Mouse (Mus musculus): ENCODE measurements at regions not wholly inside any gene's neighbourhood (a gene's known extent, or its start where the extent isn't known, plus 50 kb on each side); places are given as distances from the start of the nearest gene placed in this dataset.
"Not testable (repeated sequence)": the region's sequence is repeated elsewhere in the genome, so short reads cannot be mapped to it uniquely, and the experiment has no call there.

GRCm38 (mm10) chr7:96017112-96017884, 153.7 kb upstream of the Tenm4 start:
- no peak overlapping the region for H3K27ac ChIP-seq (ENCODE audit: low read depth, low read length)
- no peak overlapping the region for H3K9ac ChIP-seq (ENCODE audit: low read length)
- no peak for ATAC-seq (replicated peaks; ENCODE audit: low FRiP score)
- no peak for DNase-seq (ENCODE audit: low spot score)
- no peaks in the 10 kb centered on the region for H3K9me3 ChIP-seq (ENCODE audit: control insufficient read depth, low read length)
- no peak overlapping the region for H3K4me2 ChIP-seq (ENCODE audit: low read depth, low read length, severe bottlenecking)
- WGBS: 90% methylated on average over 6 of the region's 6 CpGs
- H3K27me3 ChIP-seq (ENCODE audit: control insufficient read depth, insufficient read depth, low read length): no peaks in the 10 kb centered on the region
- H3K4me3 ChIP-seq (ENCODE audit: low read depth, low read length): no peak overlapping the region
- no peaks in the 10 kb centered on the region for H3K36me3 ChIP-seq (ENCODE audit: control insufficient read depth, insufficient read depth, low read length)
- no peaks in the 10 kb centered on the region for H3K4me1 ChIP-seq (replicated peaks; ENCODE audit: control insufficient read depth, insufficient read depth, low read length)

GRCm38 (mm10) chr7:96024048-96024447, 147.0 kb upstream of the Tenm4 start:
- Histone ChIP-seq H3K4me2 (ENCODE audit: low read depth, low read length, severe bottlenecking) (no peak overlapping the region), H3K36me3 (ENCODE audit: control insufficient read depth, insufficient read depth, low read length) (no peaks in the 10 kb centered on the region), H3K27ac (ENCODE audit: low read depth, low read length) (no peak overlapping the region), H3K27me3 (ENCODE audit: control insufficient read depth, insufficient read depth, low read length) (no peaks in the 10 kb centered on the region), H3K9ac (ENCODE audit: low read length) (no peak overlapping the region), H3K4me1 (replicated peaks; ENCODE audit: control insufficient read depth, insufficient read depth, low read length) (no peaks in the 10 kb centered on the region), H3K4me3 (ENCODE audit: low read depth, low read length) (no peak overlapping the region), H3K9me3 (ENCODE audit: control insufficient read depth, low read length) (no peaks in the 10 kb centered on the region)
- 94% methylated on average over 3 of the region's 3 CpGs for WGBS
- DNase-seq (ENCODE audit: low spot score): no peak
- ATAC-seq (replicated peaks; ENCODE audit: low FRiP score): no peak

- Histone ChIP-seq H3K27ac (ENCODE audit: low read depth, low read length) (no peak overlapping the region), H3K27me3 (ENCODE audit: control insufficient read depth, insufficient read depth, low read length) (no peaks in the 10 kb centered on the region), H3K4me3 (ENCODE audit: low read depth, low read length) (no peak overlapping the region), H3K36me3 (ENCODE audit: control insufficient read depth, insufficient read depth, low read length) (no peaks in the 10 kb centered on the region), H3K9me3 (ENCODE audit: control insufficient read depth, low read length) (no peaks in the 10 kb centered on the region), H3K4me1 (replicated peaks; ENCODE audit: control insufficient read depth, insufficient read depth, low read length) (no peaks in the 10 kb centered on the region), H3K4me2 (ENCODE audit: low read depth, low read length, severe bottlenecking) (no peak overlapping the region), H3K9ac (ENCODE audit: low read length) (no peak overlapping the region)
- ATAC-seq (replicated peaks; ENCODE audit: low FRiP score): no peak
- WGBS: 91% methylated on average over 6 of the region's 6 CpGs
- DNase-seq (ENCODE audit: low spot score): no peak
Observed at GRCm38 (mm10) chr7:96026781-96027418, 144.1 kb upstream of the Tenm4 start.

- ATAC-seq (replicated peaks; ENCODE audit: low FRiP score) (no peak), DNase-seq (ENCODE audit: low spot score) (no peak)
- Histone ChIP-seq H3K36me3 (ENCODE audit: control insufficient read depth, insufficient read depth, low read length) (no peaks in the 10 kb centered on the region), H3K27me3 (ENCODE audit: control insufficient read depth, insufficient read depth, low read length) (no peaks in the 10 kb centered on the region), H3K4me3 (ENCODE audit: low read depth, low read length) (no peak overlapping the region), H3K4me2 (ENCODE audit: low read depth, low read length, severe bottlenecking) (no peak overlapping the region), H3K4me1 (replicated peaks; ENCODE audit: control insufficient read depth, insufficient read depth, low read length) (no peaks in the 10 kb centered on the region), H3K9me3 (ENCODE audit: control insufficient read depth, low read length) (no peaks in the 10 kb centered on the region), H3K9ac (ENCODE audit: low read length) (no peak overlapping the region), H3K27ac (ENCODE audit: low read depth, low read length) (no peak overlapping the region)
- WGBS: 80% methylated on average over 4 of the region's 4 CpGs
Observed at GRCm38 (mm10) chr7:96033636-96034035, 137.4 kb upstream of the Tenm4 start.

- Histone ChIP-seq H3K9me3 (ENCODE audit: control insufficient read depth, low read length) (no peaks in the 10 kb centered on the region), H3K36me3 (ENCODE audit: control insufficient read depth, insufficient read depth, low read length) (no peaks in the 10 kb centered on the region), H3K27me3 (ENCODE audit: control insufficient read depth, insufficient read depth, low read length) (no peaks in the 10 kb centered on the region), H3K9ac (ENCODE audit: low read length) (no peak overlapping the region), H3K4me3 (ENCODE audit: low read depth, low read length) (no peak overlapping the region), H3K27ac (ENCODE audit: low read depth, low read length) (no peak overlapping the region), H3K4me1 (replicated peaks; ENCODE audit: control insufficient read depth, insufficient read depth, low read length) (no peaks in the 10 kb centered on the region), H3K4me2 (ENCODE audit: low read depth, low read length, severe bottlenecking) (no peak overlapping the region)
- no peak for ATAC-seq (replicated peaks; ENCODE audit: low FRiP score)
- no peak for DNase-seq (ENCODE audit: low spot score)
- WGBS: 72% methylated on average over 2 of the region's 2 CpGs
Observed at GRCm38 (mm10) chr7:96035456-96035855, 135.6 kb upstream of the Tenm4 start.

GRCm38 (mm10) chr7:96039628-96040027, 131.4 kb upstream of the Tenm4 start:
- H3K27me3 ChIP-seq (ENCODE audit: control insufficient read depth, insufficient read depth, low read length): no peaks in the 10 kb centered on the region
- WGBS: 66% methylated on average over 6 of the region's 6 CpGs

GRCm38 (mm10) chr7:96041806-96042205, 129.2 kb upstream of the Tenm4 start:
- Histone ChIP-seq H3K9ac (ENCODE audit: low read length) (no peak overlapping the region), H3K4me1 (replicated peaks; ENCODE audit: control insufficient read depth, insufficient read depth, low read length) (no peaks in the 10 kb centered on the region), H3K4me2 (ENCODE audit: low read depth, low read length, severe bottlenecking) (no peak overlapping the region), H3K4me3 (ENCODE audit: low read depth, low read length) (no peak overlapping the region), H3K27me3 (ENCODE audit: control insufficient read depth, insufficient read depth, low read length) (no peaks in the 10 kb centered on the region), H3K9me3 (ENCODE audit: control insufficient read depth, low read length) (no peaks in the 10 kb centered on the region; the same call in 1 of the 2 replicates), H3K36me3 (ENCODE audit: control insufficient read depth, insufficient read depth, low read length) (no peaks in the 10 kb centered on the region), H3K27ac (ENCODE audit: low read depth, low read length) (no peak overlapping the region)
- ATAC-seq (replicated peaks; ENCODE audit: low FRiP score): no peak
- WGBS: 40% methylated on average over 4 of the region's 4 CpGs
- no peak for DNase-seq (ENCODE audit: low spot score)

More at GRCm38 (mm10) chr7:96039628-96040027, 131.4 kb upstream of the Tenm4 start:
- no peaks in the 10 kb centered on the region; the same call in 1 of the 2 replicates for H3K9me3 ChIP-seq (ENCODE audit: control insufficient read depth, low read length)
- no peaks in the 10 kb centered on the region for H3K4me1 ChIP-seq (replicated peaks; ENCODE audit: control insufficient read depth, insufficient read depth, low read length)
- H3K36me3 ChIP-seq (ENCODE audit: control insufficient read depth, insufficient read depth, low read length): no peaks in the 10 kb centered on the region
- ATAC-seq (replicated peaks; ENCODE audit: low FRiP score): no peak
- no peak for DNase-seq (ENCODE audit: low spot score)
- H3K27ac ChIP-seq (ENCODE audit: low read depth, low read length): no peak overlapping the region
- no peak overlapping the region for H3K9ac ChIP-seq (ENCODE audit: low read length)
- H3K4me3 ChIP-seq (ENCODE audit: low read depth, low read length): no peak overlapping the region
- H3K4me2 ChIP-seq (ENCODE audit: low read depth, low read length, severe bottlenecking): no peak overlapping the region

- H3K9me3 ChIP-seq (ENCODE audit: control insufficient read depth, low read length): no peaks in the 10 kb centered on the region
- H3K9ac ChIP-seq (ENCODE audit: low read length): no peak overlapping the region
- ATAC-seq (replicated peaks; ENCODE audit: low FRiP score): no peak
- WGBS: 91% methylated on average over 1 of the region's 1 CpGs
- H3K4me1 ChIP-seq (replicated peaks; ENCODE audit: control insufficient read depth, insufficient read depth, low read length): no peaks in the 10 kb centered on the region
- no peaks in the 10 kb centered on the region for H3K27me3 ChIP-seq (ENCODE audit: control insufficient read depth, insufficient read depth, low read length)
- no peak overlapping the region for H3K27ac ChIP-seq (ENCODE audit: low read depth, low read length)
- H3K36me3 ChIP-seq (ENCODE audit: control insufficient read depth, insufficient read depth, low read length): no peaks in the 10 kb centered on the region
- H3K4me2 ChIP-seq (ENCODE audit: low read depth, low read length, severe bottlenecking): no peak overlapping the region
- no peak for DNase-seq (ENCODE audit: low spot score)
- H3K4me3 ChIP-seq (ENCODE audit: low read depth, low read length): no peak overlapping the region
Observed at GRCm38 (mm10) chr7:96051631-96052030, 119.4 kb upstream of the Tenm4 start.

GRCm38 (mm10) chr7:96061599-96061998, 109.4 kb upstream of the Tenm4 start:
- H3K9ac ChIP-seq (ENCODE audit: low read length); H3K9me3 ChIP-seq (ENCODE audit: control insufficient read depth, low read length); ATAC-seq (replicated peaks; ENCODE audit: low FRiP score); H3K4me1 ChIP-seq (replicated peaks; ENCODE audit: control insufficient read depth, insufficient read depth, low read length); DNase-seq (ENCODE audit: low spot score); H3K4me2 ChIP-seq (ENCODE audit: low read depth, low read length, severe bottlenecking); H3K4me3 ChIP-seq (ENCODE audit: low read depth, low read length); H3K27me3 ChIP-seq (ENCODE audit: control insufficient read depth, insufficient read depth, low read length); H3K27ac ChIP-seq (ENCODE audit: low read depth, low read length); H3K36me3 ChIP-seq (ENCODE audit: control insufficient read depth, insufficient read depth, low read length): not testable (repeated sequence)
- 61% methylated on average over 1 of the region's 1 CpGs for WGBS

Data from forebrain, embryonic 11.5 days (tissue).